Mouse (Mus musculus): ENCODE measurements around the gene Med18.

GRCm38 (mm10) chr4:132415966-132416365, 47.8 kb downstream of the Med18 start:
- TF ChIP-seq CTCF (IDR thresholded peaks at IDR 0.05; ENCODE audit: low read depth): no peak
- no peak for TF ChIP-seq EP300 (optimal IDR thresholded peaks at IDR 0.05)

Measured in stomach, postnatal 0 days (tissue).